Mouse (Mus musculus): Measurements from ENCODE around the gene Lrr1.
"Not testable (repeated sequence)": the region's sequence is repeated elsewhere in the genome, so short reads cannot be mapped to it uniquely, and the experiment has no call there.

Gene Lrr1

DNA sequence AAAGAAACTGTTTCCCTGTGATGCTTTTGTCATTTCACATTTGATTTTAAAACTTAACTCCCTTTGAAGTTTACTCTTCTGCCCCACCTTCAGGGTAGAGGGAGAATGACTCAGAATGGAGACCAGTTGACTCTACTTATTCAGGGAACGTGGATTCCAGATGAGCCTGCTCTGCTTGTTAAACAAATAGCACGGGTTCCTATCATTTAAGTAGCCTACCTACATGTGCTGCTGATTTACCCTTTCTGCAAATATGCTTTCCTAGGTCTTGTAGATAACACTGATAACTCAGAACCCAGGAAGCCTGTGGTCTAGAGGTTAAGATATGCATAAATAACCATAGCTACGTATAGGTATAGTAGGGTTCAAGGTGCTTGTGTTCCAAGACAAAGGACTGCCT is 3.7 kb upstream of the Lrr1 start:
- DNase-seq, result no peak

DNA sequence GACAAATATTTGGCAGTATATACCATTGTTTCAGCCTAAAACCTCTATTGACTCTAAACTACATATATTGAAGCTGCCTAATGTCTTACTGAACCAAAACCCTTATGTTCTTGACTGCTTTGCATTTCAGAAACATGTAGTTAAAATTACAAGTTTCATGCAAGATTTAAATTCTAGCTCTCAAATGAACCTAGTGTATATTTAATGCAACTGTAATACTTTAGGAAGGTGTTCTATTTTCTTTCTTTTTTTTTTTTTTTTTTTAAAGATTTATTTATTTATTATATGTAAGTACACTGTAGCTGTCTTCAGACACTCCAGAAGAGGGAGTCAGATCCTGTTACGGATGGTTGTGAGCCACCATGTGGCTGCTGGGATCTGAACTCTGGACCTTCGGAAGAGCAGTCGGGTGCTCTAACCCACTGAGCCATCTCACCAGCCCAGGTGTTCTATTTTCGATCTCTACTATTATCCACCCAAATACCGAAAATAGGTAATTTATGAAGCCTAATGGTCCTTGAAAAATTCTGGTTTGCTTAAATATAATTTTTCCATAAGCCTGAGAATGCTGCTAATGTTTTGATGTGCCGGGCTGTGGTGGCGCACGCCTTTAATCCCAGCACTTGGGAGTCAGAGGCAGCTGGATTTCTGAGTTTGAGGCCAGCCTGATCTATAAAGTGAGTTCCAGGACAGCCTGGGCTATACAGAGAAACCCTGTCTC is 1.6 kb upstream of the Lrr1 start:
- not testable (repeated sequence) for DNase-seq

DNA sequence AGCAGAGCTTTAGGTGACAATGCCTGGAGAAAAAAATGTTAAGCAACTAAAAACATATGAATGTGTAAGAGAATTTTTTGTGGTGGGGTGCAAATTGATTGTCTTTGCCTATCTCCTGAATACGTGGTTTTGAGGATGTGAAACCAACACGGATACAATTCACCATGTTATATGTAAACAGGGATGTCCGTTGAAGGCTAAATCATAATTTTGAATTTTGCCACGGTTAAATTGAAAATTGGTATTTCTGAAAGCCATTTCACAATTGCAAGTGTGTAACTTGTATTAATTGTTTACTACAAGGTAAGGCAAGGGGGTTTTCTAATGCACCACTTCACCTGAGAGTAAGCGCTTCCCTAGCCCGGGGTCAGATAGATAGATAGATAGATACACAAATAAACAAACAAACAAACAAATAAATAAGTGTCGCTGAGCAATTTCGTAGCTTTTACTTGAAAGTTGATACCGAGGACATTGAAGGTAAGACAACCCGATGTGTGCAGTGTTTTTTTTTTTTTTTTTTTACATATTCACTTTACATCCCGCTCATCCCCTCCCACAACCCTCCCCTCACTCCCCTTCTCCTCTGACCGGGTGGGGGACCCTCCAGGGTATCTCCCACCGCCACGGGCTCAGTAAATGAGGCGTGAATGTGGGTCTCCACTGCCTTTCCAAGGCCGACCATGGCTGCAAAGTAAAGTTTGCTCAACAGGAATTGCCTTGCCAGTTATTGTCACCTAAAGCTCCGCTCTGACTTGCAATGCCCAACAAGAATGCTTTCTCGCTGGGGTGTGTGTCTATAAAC is 756 bp upstream of the Lrr1 start:
- no peak for DNase-seq

DNA sequence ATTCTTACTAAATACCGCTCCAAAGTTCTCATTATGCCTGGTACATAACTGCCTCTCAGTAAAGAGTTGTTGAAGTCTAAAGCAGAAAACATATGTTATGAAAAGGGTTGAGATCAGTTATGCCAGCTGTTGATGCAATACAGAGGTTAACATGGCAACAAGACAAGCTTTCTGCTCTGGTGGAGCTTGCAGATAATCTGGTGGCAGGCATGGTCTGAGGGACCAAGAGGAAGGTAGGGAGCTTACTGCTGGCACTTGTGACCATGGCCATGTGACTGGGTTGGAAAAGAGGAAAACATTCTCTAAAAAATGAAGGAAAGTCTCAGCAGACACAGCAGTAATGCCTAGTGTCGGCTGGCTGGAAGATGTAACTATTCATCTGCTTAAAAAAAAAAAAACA is 2.7 kb downstream of the Lrr1 start:
- no peak for DNase-seq

DNA sequence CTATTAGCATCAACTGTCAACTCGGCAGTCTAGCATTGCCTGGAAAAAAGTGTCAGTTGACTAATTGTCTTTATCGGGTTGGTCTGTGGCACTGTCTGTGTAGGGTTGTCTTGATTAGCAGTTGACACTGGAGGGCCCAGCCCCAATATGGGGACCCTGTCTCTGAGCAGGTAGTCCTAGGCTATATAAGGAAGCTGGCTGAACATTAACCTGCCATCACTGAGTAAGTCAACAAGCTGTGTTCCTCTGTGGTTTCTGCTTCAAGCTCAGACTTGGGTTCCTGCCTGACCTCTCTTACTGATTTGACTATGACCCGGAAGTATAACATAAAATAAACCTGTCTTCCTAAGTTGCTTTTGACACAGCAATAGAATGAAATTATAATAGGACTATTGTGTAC is 7.4 kb downstream of the Lrr1 start:
- no peak for DNase-seq

GRCm38 (mm10) chr12:69177526-69177925 is 8.9 kb downstream of the Lrr1 start:
- DNase-seq, result no peak

DNA sequence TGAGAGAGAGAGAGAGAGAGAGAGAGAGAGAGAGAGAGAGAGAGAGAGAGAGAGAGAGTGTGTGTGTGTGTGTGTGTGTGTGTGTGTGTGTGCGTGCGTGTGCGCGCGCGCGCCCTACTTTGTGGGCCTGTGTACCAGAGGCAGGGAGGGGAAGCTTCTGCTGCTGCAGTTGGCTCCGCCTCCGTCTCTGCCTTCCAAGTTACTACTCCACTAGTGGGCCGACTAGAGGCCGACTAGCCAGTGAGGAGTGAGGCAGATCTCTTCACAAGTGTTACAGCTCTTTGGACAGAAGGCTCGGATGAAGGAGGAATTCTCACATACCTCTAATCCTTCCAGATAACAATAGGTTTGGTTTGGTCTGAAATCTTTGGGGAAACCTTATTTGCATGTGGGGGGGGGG is 10.8 kb downstream of the Lrr1 start:
- no peak for DNase-seq

- no peak for DNase-seq
Measured at GRCm38 (mm10) chr12:69181800-69182199, 13.2 kb downstream of the Lrr1 start.

- peak; percentile 98 to 99 for DNase-seq
Measured at GRCm38 (mm10) chr12:69183583-69184308, 15.1 kb downstream of the Lrr1 start, which contains the start of the genes Rpl36al and Mgat2. Gene Rpl36al, minus strand, starts transcription at chr12:69184083. Gene Mgat2, plus strand, starts transcription at chr12:69184157.

- no peak for DNase-seq
Measured at GRCm38 (mm10) chr12:69184342-69185295, 16.0 kb downstream of the Lrr1 start.

- no peak for DNase-seq
Measured at GRCm38 (mm10) chr12:69185371-69185770, 16.8 kb downstream of the Lrr1 start.

- DNase-seq, result no peak
Measured at GRCm38 (mm10) chr12:69186811-69187471, 18.3 kb downstream of the Lrr1 start.

DNA sequence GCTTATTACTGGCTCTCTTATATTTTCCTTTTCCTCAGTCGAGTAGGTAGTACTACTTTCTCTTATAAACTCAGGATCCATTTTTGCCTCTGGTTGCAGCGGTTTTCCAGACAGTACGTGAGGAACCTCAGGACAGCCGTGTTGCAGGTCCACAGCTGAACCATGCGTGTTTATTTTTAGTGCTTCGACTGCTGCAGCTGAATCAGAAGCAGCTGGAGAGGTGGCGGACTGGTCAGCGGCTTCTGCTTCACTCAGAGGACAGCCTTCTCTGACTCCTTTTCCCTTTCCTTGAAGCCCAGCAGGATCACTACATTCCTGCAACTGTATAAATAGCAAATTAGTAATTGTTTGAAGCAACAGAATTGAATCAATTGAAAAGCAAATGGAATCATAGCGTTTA is 21.5 kb downstream of the Lrr1 start:
- no peak for DNase-seq

DNA sequence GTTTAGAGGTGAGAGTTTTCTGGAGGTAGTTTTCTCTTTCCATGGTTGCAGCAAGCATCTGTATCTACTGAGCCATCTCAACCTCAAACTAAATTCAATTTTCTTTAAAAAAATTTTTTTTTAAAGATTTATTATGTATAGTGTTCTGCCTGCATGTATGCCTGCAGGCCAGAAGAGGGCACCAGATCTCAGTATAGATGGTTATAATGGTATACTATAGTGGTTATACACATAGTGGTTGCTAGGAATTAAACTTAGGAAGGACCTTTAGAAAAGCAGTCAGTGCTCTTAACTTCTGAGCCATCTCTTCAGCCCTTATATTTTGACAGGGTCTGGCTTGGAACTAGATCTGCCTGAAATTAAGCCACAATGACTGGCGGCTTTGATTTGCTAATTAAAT is 21.9 kb downstream of the Lrr1 start:
- no peak for DNase-seq

DNA sequence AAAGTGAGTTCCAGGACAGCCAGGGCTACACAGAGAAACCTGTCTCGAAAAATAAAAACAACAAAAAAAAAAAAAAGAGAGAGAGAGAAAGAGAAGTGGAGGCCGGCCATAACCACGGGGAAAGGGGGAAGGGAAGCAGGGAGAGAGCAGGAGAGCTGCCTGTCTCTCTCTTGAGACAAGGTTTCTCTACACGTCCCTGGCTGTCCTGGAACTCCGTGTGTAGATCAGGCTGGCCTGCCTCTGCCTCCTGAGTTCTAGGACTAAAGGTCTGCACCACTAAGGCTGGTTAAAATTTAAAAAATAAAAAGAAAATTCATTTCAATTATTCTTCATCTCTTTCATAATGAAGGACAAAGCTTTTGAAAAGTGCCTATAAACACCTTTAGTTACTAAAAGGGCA is 22.8 kb downstream of the Lrr1 start:
- no peak for DNase-seq

GRCm38 (mm10) chr12:69192637-69193036 is 24.0 kb downstream of the Lrr1 start:
- no peak for DNase-seq

DNA sequence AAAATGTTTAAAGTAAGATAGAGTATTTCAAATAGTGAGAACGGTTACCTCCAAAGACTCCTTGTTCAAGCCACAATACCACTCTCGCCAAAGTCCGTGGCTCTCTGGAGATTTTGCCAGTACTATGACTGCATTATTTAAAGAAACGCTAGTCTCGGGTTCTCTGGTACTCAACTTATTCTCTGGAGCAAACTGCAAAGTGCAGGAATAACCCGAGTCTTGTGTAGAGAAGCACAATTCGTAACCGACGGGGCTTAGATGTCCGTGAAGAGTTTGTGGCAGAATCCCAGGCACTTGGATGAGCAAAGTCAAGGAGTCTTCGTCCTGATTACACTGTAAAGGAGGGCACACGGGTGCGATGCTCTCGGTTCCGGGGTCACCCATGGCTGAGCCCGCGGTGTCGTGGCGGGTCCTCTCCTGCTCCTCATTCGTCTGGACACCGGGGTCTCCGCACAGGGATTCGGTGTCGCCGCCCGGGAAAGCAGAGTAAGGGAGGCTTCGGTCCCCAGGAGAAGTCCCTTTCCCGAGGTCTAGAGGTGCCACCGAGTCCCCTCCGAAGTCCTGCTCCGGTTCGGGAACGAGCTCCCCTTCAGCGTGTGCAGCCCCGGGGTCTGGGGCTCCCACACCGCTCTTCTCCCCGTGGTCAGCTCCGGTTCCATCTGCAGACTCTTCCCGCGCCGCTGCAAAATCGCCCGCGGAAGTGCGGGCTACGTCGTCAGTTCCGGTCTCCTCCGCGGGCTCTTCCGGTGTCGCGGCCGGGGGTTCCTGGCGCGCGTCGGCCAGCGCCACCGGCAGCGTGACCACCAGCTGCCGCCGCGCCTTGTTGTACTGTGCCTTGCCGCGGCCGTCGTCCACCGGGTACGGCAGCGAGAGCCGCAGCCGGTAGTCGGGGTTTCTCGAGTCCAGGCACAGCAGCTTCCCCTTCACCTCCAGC is 28.1 kb downstream of the Lrr1 start, which contains the start of gene Gm49383:
TSS of gene Gm49383 (minus strand) at position 661 of the 934 bp plus-strand sequence.
- DNase-seq, result no peak

DNA sequence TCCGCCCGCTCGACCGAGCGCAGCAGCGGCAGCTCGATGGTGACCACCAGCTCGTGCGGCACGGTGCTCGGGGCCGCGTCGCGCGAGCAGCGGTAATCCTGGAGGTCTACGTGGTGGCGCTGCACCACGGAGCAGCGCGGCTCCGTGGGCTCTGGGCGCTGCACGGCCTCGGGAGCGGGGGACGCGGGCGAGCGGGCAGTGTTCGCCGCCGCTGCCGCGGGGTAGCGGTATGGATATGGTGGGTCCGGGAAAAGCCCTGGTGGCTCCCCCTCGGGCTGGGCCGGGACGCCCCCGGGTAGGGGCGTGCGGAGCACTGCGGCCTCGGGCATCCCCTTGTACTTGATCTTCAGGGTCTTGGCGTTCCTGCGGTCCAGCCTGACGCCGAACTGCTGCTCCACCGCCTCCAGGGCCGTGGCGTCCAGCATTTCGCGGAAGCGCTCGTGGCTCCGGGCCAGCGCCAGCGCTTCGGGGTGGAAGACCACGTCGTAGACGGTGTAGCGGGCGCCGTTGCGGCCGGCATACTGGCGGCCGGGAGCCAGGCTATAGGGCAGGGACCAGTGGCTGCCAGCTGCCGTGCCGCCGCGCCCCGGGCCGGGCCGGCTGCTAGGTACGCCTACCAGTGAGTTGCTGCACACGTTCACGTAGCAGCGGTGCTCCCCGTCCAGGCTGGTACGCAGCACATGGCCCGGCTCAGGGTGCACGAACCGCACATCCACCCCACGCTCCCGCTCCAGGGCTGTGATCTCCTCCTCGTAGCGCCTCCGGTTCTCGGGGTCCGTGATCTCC is 29.0 kb downstream of the Lrr1 start:
- peak; percentile 56 to 62 for DNase-seq

- peak in 1 of 2 experiments; percentile 52 for DNase-seq
Measured at GRCm38 (mm10) chr12:69198164-69198535, 29.5 kb downstream of the Lrr1 start, which contains the start of gene Dnaaf2. Gene Dnaaf2, minus strand, starts transcription at chr12:69198429.

DNA sequence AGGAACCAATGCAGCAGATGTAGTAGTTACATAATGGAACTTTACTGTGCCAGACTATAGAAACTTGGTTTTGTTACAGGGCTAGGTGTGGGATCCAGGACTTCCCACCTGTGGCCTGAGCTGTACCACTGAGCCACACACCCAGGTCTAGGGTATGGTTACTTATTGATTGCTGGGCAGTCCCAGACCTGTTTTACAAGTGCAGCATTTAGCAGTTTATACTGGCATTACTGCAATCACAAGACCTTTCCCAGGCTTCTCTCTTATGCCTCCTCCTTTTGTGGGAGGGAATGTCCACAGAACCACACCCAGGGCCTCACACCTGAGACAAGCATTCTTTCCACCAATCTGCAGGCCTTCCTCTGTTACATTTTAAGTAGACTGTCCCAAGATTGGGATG is 30.4 kb downstream of the Lrr1 start:
- no peak for DNase-seq
